Mouse (Mus musculus): ENCODE data around the gene Pnrc2. TPM values are rescaled to one million over a fixed set of nuclear protein-coding genes. Genes with fewer than 3 reads are reported as not detected.

The Pnrc2 gene
- polyA plus RNA-seq, 1 experiment from 2014 or later: 220 TPM

- no peak overlapping the region for H3K4me2 ChIP-seq
- no peak overlapping the region for H3K4me3 ChIP-seq (replicated peaks)
- 81% methylated on average over 21 of the region's 21 CpGs for WGBS
- no peaks in the 10 kb centered on the region for H3K9me3 ChIP-seq
- H3K27me3 ChIP-seq: no peaks in the 10 kb centered on the region
- H3K36me3 ChIP-seq: no peaks in the 10 kb centered on the region
- ATAC-seq (ENCODE audit: insufficient number of reproducible peaks, insufficient read depth, low FRiP score, low TSS enrichment, low read depth): no peak
- H3K27ac ChIP-seq: 0 out of 2 replicates have a peak overlapping the region, but pooled peaks have one; percentile 41
- H3K4me1 ChIP-seq (replicated peaks): no peaks in the 10 kb centered on the region
- H3K9ac ChIP-seq (replicated peaks): no peak overlapping the region
Observed at GRCm38 (mm10) chr4:135839293-135840011, 34.2 kb downstream of the Pnrc2 start.

GRCm38 (mm10) chr4:135838925-135839292, 34.7 kb downstream of the Pnrc2 start:
- H3K27me3 ChIP-seq: no peaks in the 10 kb centered on the region
- H3K9ac ChIP-seq (replicated peaks): no peak overlapping the region
- H3K4me3 ChIP-seq (replicated peaks): no peak overlapping the region
- no peaks in the 10 kb centered on the region for H3K4me1 ChIP-seq (replicated peaks)
- H3K36me3 ChIP-seq: no peaks in the 10 kb centered on the region
- no peaks in the 10 kb centered on the region for H3K9me3 ChIP-seq
- no peak overlapping the region for H3K4me2 ChIP-seq
- 69% methylated on average over 3 of the region's 3 CpGs for WGBS
- no peak for ATAC-seq (ENCODE audit: insufficient number of reproducible peaks, insufficient read depth, low FRiP score, low TSS enrichment, low read depth)
- no peak overlapping the region for H3K27ac ChIP-seq

DNA sequence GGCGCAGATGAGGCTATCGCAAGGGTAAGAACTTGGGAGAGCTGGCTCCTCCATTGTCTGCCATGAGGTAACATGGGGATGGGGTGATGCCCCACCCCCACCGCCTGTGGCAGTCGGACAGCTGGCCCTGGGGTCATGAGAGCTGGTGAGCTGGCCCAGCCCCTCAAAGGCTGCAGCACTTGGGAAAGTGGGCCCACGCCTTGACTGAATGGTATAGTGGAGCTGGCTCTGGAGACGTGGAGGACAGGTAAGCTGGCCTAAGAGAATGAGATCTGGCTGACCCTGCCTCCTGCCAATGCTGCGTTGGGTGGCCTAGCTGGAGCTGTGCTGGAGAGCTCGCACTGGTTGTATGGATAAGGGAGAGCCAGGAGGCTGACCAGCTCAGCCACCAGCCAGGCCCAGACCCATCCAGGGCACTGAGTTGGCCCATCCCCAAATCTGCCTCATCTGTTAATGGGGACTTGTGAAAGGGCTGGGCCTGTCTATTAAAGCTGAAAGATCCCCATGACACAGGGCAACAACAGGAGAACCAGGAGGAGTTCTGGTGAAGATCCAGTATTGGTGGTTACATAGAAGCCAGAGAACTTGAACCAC, 39.4 kb downstream of the Pnrc2 start:
- ATAC-seq (ENCODE audit: insufficient number of reproducible peaks, insufficient read depth, low FRiP score, low TSS enrichment, low read depth): no peak
- no peak overlapping the region for H3K9ac ChIP-seq (replicated peaks)
- no peaks in the 10 kb centered on the region for H3K27me3 ChIP-seq
- H3K4me1 ChIP-seq (replicated peaks): peaks cover 2% of the 10 kb centered on the region
- H3K36me3 ChIP-seq: no peaks in the 10 kb centered on the region
- H3K4me3 ChIP-seq (replicated peaks): no peak overlapping the region
- H3K4me2 ChIP-seq: no peak overlapping the region
- 87% methylated on average over 8 of the region's 8 CpGs for WGBS
- no peak overlapping the region for H3K27ac ChIP-seq
- no peaks in the 10 kb centered on the region for H3K9me3 ChIP-seq

DNA sequence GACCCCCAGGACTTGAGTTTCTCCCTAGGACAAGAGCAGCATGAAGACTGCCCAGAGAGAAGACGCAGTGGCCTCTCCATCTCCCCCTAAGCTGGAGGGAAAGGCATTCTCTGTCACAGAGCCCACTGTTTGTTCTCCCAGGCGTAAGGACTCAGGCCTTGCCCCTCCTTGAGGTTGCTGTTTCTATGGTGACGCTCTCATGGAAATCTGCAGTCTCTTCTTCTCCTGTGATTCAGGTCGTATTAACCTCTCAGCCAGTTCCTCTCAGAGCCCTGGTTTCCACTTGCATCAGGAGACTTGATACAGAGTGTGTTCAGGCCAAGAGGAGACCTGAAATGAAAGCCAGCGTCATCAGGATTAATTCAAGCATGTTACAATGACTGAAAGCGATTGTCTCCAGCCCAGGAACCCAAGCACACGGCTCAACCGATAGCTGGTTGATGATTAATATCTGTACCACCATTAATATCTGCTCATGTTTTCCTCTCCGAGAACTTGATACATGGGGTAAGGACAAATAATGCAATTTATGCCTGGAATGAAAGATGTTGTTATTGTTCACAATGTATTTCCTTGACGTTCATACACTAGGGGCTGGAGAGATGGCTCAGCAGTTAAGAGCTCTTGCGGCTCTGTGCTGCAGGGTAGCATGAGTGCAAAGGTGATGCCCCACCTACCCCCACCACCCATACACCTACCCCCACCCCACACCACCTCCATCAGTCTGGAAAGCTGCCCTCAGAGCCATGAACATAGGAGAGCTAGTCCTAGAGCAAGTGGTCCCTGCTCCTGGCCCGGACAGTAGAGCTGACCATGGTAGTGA, 40.1 kb downstream of the Pnrc2 start:
- H3K9ac ChIP-seq (replicated peaks): no peak overlapping the region

GRCm38 (mm10) chr4:135832070-135832469, 41.6 kb downstream of the Pnrc2 start:
- WGBS: 80% methylated on average over 11 of the region's 11 CpGs
- no peaks in the 10 kb centered on the region for H3K27me3 ChIP-seq
- H3K36me3 ChIP-seq: no peaks in the 10 kb centered on the region
- no peak overlapping the region for H3K9ac ChIP-seq (replicated peaks)
- no peak for ATAC-seq (ENCODE audit: insufficient number of reproducible peaks, insufficient read depth, low FRiP score, low TSS enrichment, low read depth)
- no peak overlapping the region for H3K27ac ChIP-seq
- no peak overlapping the region for H3K4me2 ChIP-seq
- no peak overlapping the region for H3K4me3 ChIP-seq (replicated peaks)
- H3K9me3 ChIP-seq: no peaks in the 10 kb centered on the region
- peaks cover 13% of the 10 kb centered on the region for H3K4me1 ChIP-seq (replicated peaks)

More for the DNA sequence above, 40.1 kb downstream of the Pnrc2 start:
- Histone ChIP-seq H3K9me3 (no peaks in the 10 kb centered on the region), H3K27ac (no peak overlapping the region), H3K27me3 (no peaks in the 10 kb centered on the region), H3K4me2 (no peak overlapping the region), H3K4me3 (replicated peaks) (no peak overlapping the region), H3K36me3 (no peaks in the 10 kb centered on the region), H3K4me1 (replicated peaks) (peaks cover 9% of the 10 kb centered on the region)
- WGBS: 77% methylated on average over 12 of the region's 12 CpGs
- ATAC-seq (ENCODE audit: insufficient number of reproducible peaks, insufficient read depth, low FRiP score, low TSS enrichment, low read depth): no peak

GRCm38 (mm10) chr4:135828491-135828890, 45.2 kb downstream of the Pnrc2 start:
- Histone ChIP-seq H3K36me3 (no peaks in the 10 kb centered on the region), H3K4me3 (replicated peaks) (no peak overlapping the region), H3K4me2 (peak overlapping the region; percentile 41), H3K9ac (replicated peaks) (no peak overlapping the region; the same call in 1 of the 2 replicates), H3K27me3 (no peaks in the 10 kb centered on the region), H3K27ac (peak overlapping the region; percentile 96), H3K9me3 (no peaks in the 10 kb centered on the region), H3K4me1 (replicated peaks) (peaks cover 13% of the 10 kb centered on the region)
- ATAC-seq (ENCODE audit: insufficient number of reproducible peaks, insufficient read depth, low FRiP score, low TSS enrichment, low read depth): peak; percentile 75
- WGBS: 21% methylated on average over 11 of the region's 11 CpGs

DNA sequence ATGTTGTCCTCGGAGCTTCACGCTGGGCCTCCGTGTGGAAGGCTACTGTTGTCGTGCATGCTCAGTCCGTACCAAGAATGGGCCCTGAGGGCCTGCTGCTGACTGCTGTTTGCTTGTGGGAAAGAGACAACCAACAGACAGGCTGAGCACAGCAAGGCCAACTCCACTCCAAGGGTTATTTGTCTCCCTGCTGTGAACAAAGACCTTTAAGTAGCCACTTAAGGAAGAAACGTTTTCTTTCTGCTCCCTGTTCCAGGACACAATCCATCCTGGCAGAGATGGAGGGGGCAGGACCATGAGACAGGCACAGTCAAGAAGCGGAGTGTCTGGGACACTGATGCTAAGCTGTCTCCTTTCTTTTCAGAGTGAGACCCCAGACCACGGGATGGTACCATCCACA, 49.4 kb downstream of the Pnrc2 start:
- Histone ChIP-seq H3K27ac (no peak overlapping the region), H3K4me1 (replicated peaks) (peaks cover 11% of the 10 kb centered on the region), H3K36me3 (no peaks in the 10 kb centered on the region), H3K27me3 (no peaks in the 10 kb centered on the region), H3K4me3 (replicated peaks) (no peak overlapping the region), H3K4me2 (no peak overlapping the region), H3K9me3 (no peaks in the 10 kb centered on the region), H3K9ac (replicated peaks) (no peak overlapping the region)
- WGBS: 57% methylated on average over 8 of the region's 8 CpGs
- ATAC-seq (ENCODE audit: insufficient number of reproducible peaks, insufficient read depth, low FRiP score, low TSS enrichment, low read depth): no peak

DNA sequence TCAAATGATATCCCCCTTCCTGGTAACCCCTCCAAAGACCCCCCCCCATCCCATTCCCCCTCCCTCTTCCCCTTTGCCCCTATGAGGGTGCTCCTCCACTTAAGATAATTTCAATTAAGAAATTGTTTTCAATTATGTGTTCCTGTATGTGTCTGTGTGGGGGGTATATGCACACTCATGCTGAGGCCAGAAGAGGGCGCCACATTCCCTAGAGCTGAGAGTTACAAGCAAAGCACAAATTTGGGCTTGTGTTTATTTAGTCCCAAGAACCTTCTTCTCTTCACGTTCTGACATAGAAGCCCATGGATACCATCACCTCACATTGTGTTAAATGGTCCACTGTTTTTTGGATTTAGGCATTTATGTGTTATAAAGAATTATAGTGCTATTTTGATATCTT, 50.4 kb downstream of the Pnrc2 start:
- 76% methylated on average over 2 of the region's 2 CpGs for WGBS
- Histone ChIP-seq H3K4me2 (no peak overlapping the region), H3K4me3 (replicated peaks) (no peak overlapping the region), H3K4me1 (replicated peaks) (peaks cover 2% of the 10 kb centered on the region; the same call in 1 of the 2 replicates), H3K9me3 (peaks cover 6% of the 10 kb centered on the region; the same call in 1 of the 2 replicates), H3K27me3 (no peaks in the 10 kb centered on the region), H3K36me3 (no peaks in the 10 kb centered on the region), H3K9ac (replicated peaks) (no peak overlapping the region), H3K27ac (no peak overlapping the region)
- ATAC-seq (ENCODE audit: insufficient number of reproducible peaks, insufficient read depth, low FRiP score, low TSS enrichment, low read depth): no peak

DNA sequence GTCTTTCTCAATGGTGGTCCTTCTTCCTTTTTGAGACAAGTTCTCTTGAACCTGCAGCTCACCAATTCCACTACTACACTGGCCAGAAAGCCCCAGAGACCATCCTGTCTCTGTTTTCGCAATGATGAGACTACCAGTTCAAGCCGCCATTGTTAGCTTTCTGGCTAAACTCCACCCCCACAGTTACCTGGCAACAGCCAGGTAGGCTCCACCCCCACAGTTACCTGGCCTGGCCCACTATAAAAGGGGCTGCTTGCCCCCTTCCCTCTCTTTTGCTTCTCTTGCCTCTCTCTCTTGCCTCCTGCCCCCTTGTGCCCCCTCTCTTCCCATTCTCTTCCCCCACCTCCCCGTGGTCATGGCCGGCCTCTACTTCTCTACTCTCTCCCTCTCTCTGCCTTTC, 51.9 kb downstream of the Pnrc2 start:
- Histone ChIP-seq H3K4me3 (replicated peaks) (no peak overlapping the region), H3K27me3 (no peaks in the 10 kb centered on the region), H3K9me3 (peaks cover 7% of the 10 kb centered on the region; the same call in 1 of the 2 replicates), H3K9ac (replicated peaks) (no peak overlapping the region), H3K36me3 (no peaks in the 10 kb centered on the region), H3K27ac (no peak overlapping the region), H3K4me2 (no peak overlapping the region), H3K4me1 (replicated peaks) (no peaks in the 10 kb centered on the region; the same call in 1 of the 2 replicates)
- ATAC-seq (ENCODE audit: insufficient number of reproducible peaks, insufficient read depth, low FRiP score, low TSS enrichment, low read depth): no peak
- 84% methylated on average over 4 of the region's 4 CpGs for WGBS
